Mouse (Mus musculus) heart, embryonic 16.5 days (tissue): ENCODE results near the gene Tctex1d4. TPM values are rescaled to one million over a fixed set of nuclear protein-coding genes. Genes with fewer than 3 reads are reported as not detected.

Source experiments
- ATAC-seq: fragments of 200-750 bp; cut with Nextera tagmentation; replicated peaks from 2 replicates; pipeline ENCODE4 v1.8.0; 2017; ENCODE audit warnings: moderate number of reproducible peaks; ENCODE audit not compliant: insufficient read depth, low FRiP score; ENCODE audit errors: extremely low read depth
- H3K27ac ChIP-seq: fragments of 300-500 bp; sonication (generic); 2 replicates; pipeline ENCODE4 v1.5.1; 2014; ENCODE audit warnings: mild to moderate bottlenecking, low read length, control low read depth, moderate library complexity
- H3K27me3 ChIP-seq: fragments of 300-500 bp; sonication (generic); 2 replicates; pipeline ENCODE4 v1.6.1; 2014; ENCODE audit warnings: low read length, mixed read lengths; ENCODE audit not compliant: control insufficient read depth, insufficient read depth
- H3K36me3 ChIP-seq: fragments of 300-500 bp; sonication (generic); 2 replicates; pipeline ENCODE4 v1.6.1; 2014; ENCODE audit not compliant: control insufficient read depth, insufficient read depth
- H3K4me1 ChIP-seq: fragments of 300-500 bp; sonication (generic); 2 replicates; pipeline ENCODE4 v1.6.1; 2014; ENCODE audit warnings: low read length, mixed read lengths; ENCODE audit not compliant: control insufficient read depth, insufficient read depth
- H3K4me2 ChIP-seq: fragments of 300-500 bp; sonication (generic); 2 replicates; pipeline ENCODE4 v1.6.1; 2014; ENCODE audit warnings: low read depth, mild to moderate bottlenecking, control low read depth, low read length
- H3K4me3 ChIP-seq: fragments of 300-500 bp; sonication (generic); 2 replicates; pipeline ENCODE4 v1.5.1; 2014; ENCODE audit warnings: mild to moderate bottlenecking, control low read depth, low read length
- H3K9ac ChIP-seq: fragments of 300-500 bp; sonication (generic); 2 replicates; pipeline ENCODE4 v1.6.1; 2014; ENCODE audit warnings: low read length, control low read depth
- H3K9me3 ChIP-seq: fragments of 300-500 bp; sonication (generic); replicated peaks from 2 replicates; pipeline ENCODE4 v1.6.1; 2016; ENCODE audit warnings: low read length; ENCODE audit not compliant: control insufficient read depth
- whole genome bisulfite sequencing: fragments of 180-500 bp; shearing (Covaris S2); extraction: QIAGEN DNeasy Blood & Tissue Kit; methylation state at CpG from one replicate; pipeline ENCODE4 v1.1.7; 2014; 5-methylcytosine and 5-hydroxymethylcytosine counted together
- microRNA-seq: library from miRNA; unstranded; fragments of <30 nt; microRNA quantifications from one replicate; pipeline ENCODE4, GENCODE M21; 2017
- polyA plus RNA-seq: library from polyadenylated mRNA; unstranded; fragments of >200 nt; fragmentation: Nextera tagmentation; extraction: Ambion mirVana; gene quantifications from 2 replicates; pipeline ENCODE4 v1.2.1, GENCODE M21; 2015

The Tctex1d4 gene
- polyA plus RNA-seq, 1 experiment from 2014 or later, result 0.84 TPM

DNA sequence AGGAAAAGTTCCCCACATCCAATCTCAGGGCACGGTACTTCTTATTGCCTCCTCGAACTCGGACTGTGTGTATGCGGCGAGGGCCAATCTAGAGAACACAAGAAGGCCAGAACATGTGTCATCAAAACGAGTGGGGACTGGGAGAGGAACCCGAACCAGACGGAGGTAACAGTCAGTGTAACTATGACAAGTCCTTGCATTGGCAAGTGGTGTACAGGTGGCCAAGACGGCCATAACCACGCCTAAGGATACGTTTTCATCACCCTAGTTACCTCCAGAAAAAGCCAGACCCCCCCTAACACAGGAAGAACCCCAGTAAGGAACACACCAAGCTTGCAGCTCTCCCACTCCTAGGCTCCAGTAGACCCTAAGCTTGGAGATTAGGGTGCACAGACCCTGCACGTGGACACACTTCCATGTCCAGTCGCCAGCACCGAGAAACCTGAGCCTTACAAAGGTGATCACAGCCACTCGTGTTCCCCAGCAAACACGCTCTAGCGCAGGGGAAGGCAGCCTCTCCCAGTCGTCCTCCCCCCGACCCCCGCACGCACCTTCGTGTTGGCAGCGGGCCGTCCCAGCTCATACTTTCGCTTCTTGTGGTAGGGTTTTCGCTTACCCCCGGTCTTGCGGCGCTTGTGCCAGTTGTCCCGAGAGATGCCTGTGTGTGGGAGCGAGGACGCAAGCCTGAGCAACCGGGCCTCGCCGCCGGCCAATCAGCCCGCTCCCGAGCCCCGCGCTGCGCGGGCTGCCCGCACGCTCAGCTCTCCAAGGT lies 28.6 kb downstream of the Tctex1d4 start:
- Histone ChIP-seq H3K27ac (peak overlapping the region; percentile 91), H3K4me2 (peak overlapping the region; percentile 95), H3K36me3 (peaks cover 46% of the 10 kb centered on the region), H3K9ac (peak overlapping the region; percentile 99), H3K27me3 (no peaks in the 10 kb centered on the region), H3K4me3 (peak overlapping the region; percentile 81), H3K9me3 (no peaks in the 10 kb centered on the region), H3K4me1 (peaks cover 24% of the 10 kb centered on the region)
- 1% methylated on average over 44 of the region's 44 CpGs for WGBS
- no peak; the same call in 1 of the 2 replicates for ATAC-seq

DNA sequence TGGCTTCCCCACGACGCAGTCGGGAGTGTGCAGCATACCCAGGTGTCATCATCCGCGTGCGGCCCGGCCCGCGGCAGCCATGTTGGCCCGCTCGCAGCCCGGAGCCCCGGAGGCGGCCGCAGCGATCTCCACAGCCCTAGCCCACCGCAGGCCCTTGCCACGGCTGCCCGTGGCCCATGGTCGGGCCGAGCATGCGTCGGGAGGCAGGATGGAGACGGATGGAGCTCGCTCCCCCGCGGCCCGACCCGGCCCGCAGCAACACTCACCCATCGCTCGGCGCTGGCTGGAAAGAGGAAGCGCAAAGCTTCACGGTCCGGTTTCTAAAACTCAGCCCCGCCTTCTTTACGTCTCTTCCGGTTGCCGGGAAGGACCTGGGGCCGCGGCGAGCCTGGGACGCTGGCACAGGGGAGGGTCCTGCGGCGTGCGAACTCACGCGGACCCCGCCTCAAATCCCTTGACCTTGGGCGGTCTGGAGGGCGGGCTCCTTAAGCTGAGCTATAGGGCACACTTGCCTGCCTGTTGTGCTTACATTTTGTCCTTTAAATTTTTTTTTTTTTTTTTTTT lies 29.3 kb downstream of the Tctex1d4 start, which contains the start of gene Rps8:
Rps8 (minus strand) TSS at position 452 of the 564 bp plus-strand sequence.
- Histone ChIP-seq H3K9me3 (no peaks in the 10 kb centered on the region), H3K9ac (peak within 1 kb of the TSS; percentile 99), H3K4me2 (peak within 1 kb of the TSS; percentile 95), H3K4me1 (peaks cover 24% of the 10 kb centered on the region), H3K36me3 (peaks cover 39% of the 10 kb centered on the region), H3K27me3 (no peaks in the 10 kb centered on the region), H3K27ac (peak within 1 kb of the TSS; percentile 91), H3K4me3 (peak within 1 kb of the TSS; percentile 81)
- ATAC-seq, result peak; percentile 90
- under 1% methylated on average over 52 of the region's 52 CpGs for whole genome bisulfite sequencing

DNA sequence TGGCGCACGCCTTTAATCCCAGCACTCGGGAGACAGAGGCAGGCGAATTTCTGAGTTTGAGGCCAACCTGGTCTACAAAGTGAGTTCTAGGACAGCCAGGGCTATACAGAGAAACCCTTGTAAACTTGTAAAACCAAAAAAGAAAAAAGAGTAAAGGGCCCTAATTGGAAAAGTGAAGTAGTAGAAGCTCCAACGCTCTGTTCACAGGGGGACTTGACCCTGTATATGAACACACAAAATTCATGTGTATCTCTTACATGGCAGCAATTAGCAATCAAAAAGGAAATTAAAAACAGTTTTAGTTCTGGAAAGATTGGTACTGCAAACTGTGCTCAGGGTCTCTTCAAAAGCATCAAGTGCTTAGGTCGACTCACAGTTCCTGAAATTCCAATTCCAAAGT lies 29.8 kb downstream of the Tctex1d4 start:
- H3K9me3 ChIP-seq, result no peaks in the 10 kb centered on the region
- H3K9ac ChIP-seq, result peak overlapping the region; percentile 69
- H3K4me2 ChIP-seq, result peak overlapping the region; percentile 54
- peaks cover 24% of the 10 kb centered on the region for H3K4me1 ChIP-seq
- H3K36me3 ChIP-seq, result peaks cover 36% of the 10 kb centered on the region
- peak overlapping the region; percentile 81 for H3K4me3 ChIP-seq
- 30% methylated on average over 6 of the region's 6 CpGs for WGBS
- H3K27me3 ChIP-seq, result no peaks in the 10 kb centered on the region
- ATAC-seq, result no peak
- H3K27ac ChIP-seq, result peak overlapping the region; percentile 91

DNA sequence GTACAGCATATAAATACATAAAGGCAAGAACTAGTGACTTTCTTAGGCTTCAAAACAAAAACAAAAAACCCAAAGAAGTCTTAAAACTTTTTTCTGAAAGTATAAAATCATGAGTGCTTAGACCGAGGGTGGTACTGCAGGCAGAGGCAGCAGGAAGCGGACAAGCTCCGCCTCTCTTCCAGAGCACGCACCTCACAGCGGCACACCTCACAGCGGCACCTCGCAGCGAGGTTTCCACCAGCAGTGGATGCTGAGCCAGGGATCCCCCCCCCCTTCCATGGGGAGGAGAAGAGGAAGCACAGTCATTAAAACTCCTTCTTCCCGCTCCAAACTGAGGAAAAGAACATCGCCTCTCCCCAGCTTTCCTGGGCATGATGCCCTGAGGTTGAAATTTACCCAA lies 33.1 kb downstream of the Tctex1d4 start:
- no peak for ATAC-seq
- H3K27ac ChIP-seq, result no peak overlapping the region
- WGBS, result 81% methylated on average over 10 of the region's 10 CpGs
- no peak overlapping the region for H3K4me3 ChIP-seq
- H3K27me3 ChIP-seq, result no peaks in the 10 kb centered on the region
- H3K9me3 ChIP-seq, result no peaks in the 10 kb centered on the region
- no peak overlapping the region for H3K9ac ChIP-seq
- H3K4me2 ChIP-seq, result no peak overlapping the region
- H3K36me3 ChIP-seq, result peaks cover 33% of the 10 kb centered on the region
- peaks cover 3% of the 10 kb centered on the region for H3K4me1 ChIP-seq

DNA sequence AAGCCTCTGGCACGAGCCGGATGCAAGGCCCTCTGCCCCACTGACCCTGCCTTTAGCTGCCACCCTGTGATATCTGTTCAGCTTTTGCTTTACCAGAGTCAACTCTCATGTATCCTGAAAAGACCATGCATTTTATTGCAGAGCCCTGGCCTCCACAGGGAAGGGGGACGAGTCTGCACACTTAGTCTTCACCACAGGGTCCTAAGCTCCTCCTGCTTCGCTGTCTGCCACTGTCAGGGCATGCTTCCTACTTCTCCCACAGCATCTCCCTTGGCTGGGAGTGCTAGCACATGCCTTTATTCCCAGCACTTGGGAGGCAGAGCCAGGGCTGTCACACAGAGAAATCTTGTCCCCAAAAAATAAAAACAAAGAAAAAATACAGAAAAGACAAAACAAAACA lies 34.6 kb downstream of the Tctex1d4 start:
- Histone ChIP-seq H3K9me3 (no peaks in the 10 kb centered on the region), H3K4me1 (no peaks in the 10 kb centered on the region), H3K36me3 (peaks cover 42% of the 10 kb centered on the region), H3K4me3 (no peak overlapping the region), H3K4me2 (no peak overlapping the region), H3K9ac (no peak overlapping the region), H3K27me3 (no peaks in the 10 kb centered on the region), H3K27ac (no peak overlapping the region)
- 78% methylated on average over 4 of the region's 4 CpGs for WGBS
- ATAC-seq, result no peak

DNA sequence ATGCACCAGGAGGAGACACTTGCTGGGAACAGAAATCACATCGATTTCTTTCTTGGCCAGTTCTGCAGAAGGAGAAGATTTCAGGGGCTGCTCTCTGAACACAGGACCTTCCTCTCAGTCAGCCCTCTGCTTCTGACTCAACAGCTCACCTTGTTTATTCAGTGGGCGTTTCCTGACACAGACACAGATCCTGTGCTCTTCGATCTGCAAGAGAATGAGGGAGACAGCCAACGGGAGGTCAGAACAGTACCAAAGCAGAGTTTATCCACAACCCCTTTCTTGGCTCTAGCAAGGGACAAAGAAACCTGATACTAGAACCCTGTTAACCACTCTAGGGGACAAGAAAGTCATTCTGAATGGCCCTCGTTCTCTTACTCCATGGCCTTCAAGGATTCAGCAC lies 43.3 kb downstream of the Tctex1d4 start:
- no peaks in the 10 kb centered on the region for H3K9me3 ChIP-seq
- ATAC-seq, result no peak
- no peaks in the 10 kb centered on the region for H3K4me1 ChIP-seq
- no peak overlapping the region for H3K4me3 ChIP-seq
- H3K4me2 ChIP-seq, result no peak overlapping the region
- H3K27me3 ChIP-seq, result no peaks in the 10 kb centered on the region
- WGBS, result 84% methylated on average over 5 of the region's 5 CpGs
- no peak overlapping the region for H3K9ac ChIP-seq
- peaks cover 59% of the 10 kb centered on the region for H3K36me3 ChIP-seq
- no peak overlapping the region for H3K27ac ChIP-seq

Small RNAs within 50 kb of the gene (microRNA-seq; reads per million reads assigned to microRNA genes)
- not detected for gene Gm22398

Other genes with a start within 250 kb of the Tctex1d4 start
- 0.39 and 0.42 TPM in 2 replicates for gene Zswim5, start 249.4 kb upstream of the Tctex1d4 start, polyA plus RNA-seq
- 97.1 and 101 TPM in 2 replicates for gene Urod, start 132.4 kb upstream of the Tctex1d4 start, polyA plus RNA-seq
- 6.6 and 7.0 TPM in 2 replicates for gene Hectd3, start 131.5 kb upstream of the Tctex1d4 start, polyA plus RNA-seq
- 23.6 and 23.8 TPM in 2 replicates for gene Eif2b3, start 107.4 kb upstream of the Tctex1d4 start, polyA plus RNA-seq
- 2.0 and 2.1 TPM in 2 replicates for gene Ptch2, start 30.7 kb upstream of the Tctex1d4 start, polyA plus RNA-seq
- gene Btbd19, start 1.1 kb upstream of the Tctex1d4 start, polyA plus RNA-seq, result 3.0 and 4.6 TPM in 2 replicates
- gene Plk3, start 7.2 kb downstream of the Tctex1d4 start, polyA plus RNA-seq, result 1.9 and 2.2 TPM in 2 replicates
- 420 and 513 TPM in 2 replicates for gene Rps8, start 29.4 kb downstream of the Tctex1d4 start, polyA plus RNA-seq
- 36.5 and 39.9 TPM in 2 replicates for gene Kif2c, start 55.8 kb downstream of the Tctex1d4 start, polyA plus RNA-seq
- gene Tmem53, start 125.2 kb downstream of the Tctex1d4 start, polyA plus RNA-seq, result 36.8 and 39.9 TPM in 2 replicates
- gene Armh1, start 125.3 kb downstream of the Tctex1d4 start, polyA plus RNA-seq, result 0.85 and 0.95 TPM in 2 replicates